Comparison of ENCODE assay signal across 8 mouse cellular contexts in the genomic region with DNA sequence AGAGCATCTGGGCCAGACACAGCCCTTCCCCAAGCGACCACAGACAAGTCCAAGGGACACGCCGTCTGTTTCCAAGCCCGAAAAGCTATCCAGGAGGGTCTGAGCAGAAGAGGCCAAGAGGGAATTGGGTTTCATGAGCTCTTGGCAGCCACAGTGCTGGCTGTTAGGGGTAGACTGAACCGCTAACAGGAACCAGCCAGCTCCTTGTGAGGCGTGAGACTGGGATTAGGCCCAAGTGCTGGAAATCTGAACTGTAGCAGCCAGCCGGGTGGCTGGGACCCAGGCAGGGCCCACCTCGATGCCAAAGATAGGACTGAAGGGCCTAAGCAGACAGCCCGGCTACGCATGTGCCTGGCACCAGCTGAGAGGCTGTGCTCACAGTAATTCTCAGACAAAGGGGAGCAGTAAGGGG. TPM values are rescaled to one million over a fixed set of nuclear protein-coding genes. Genes with fewer than 3 reads are reported as not detected.
DNase-seq lines count a peak whose midpoint lies in the region; ATAC-seq and TF ChIP-seq lines count a peak whose summit lies in the region.

No protein-coding gene starts in this region.

- H3K27me3 ChIP-seq in forebrain, embryonic 15.5 days: no peaks in the 10 kb centered on the region
- no peaks in the 10 kb centered on the region for H3K27me3 ChIP-seq in neural tube, embryonic 14.5 days (ENCODE audit: control insufficient read depth, insufficient read depth, low read length)
- H3K27me3 ChIP-seq in thymus, adult 2 months (ENCODE audit: control insufficient read depth, insufficient read depth, low read length): no peaks in the 10 kb centered on the region

- intact Hi-C loops in heart, postnatal 14 days (cut with DNase I): loop anchor here (5.0 kb wide), 2 partner anchors 48 to 63 kb away; no protein-coding TSS in a partner anchor

- no peak overlapping the region for H3K4me2 ChIP-seq in forebrain, embryonic 15.5 days (replicated peaks)
- H3K4me2 ChIP-seq in neural tube, embryonic 14.5 days (ENCODE audit: low read depth, low read length): no peak overlapping the region

- no peaks in the 10 kb centered on the region for H3K9me3 ChIP-seq in forebrain, embryonic 15.5 days
- H3K9me3 ChIP-seq in neural tube, embryonic 14.5 days (ENCODE audit: control insufficient read depth, low read length): no peaks in the 10 kb centered on the region

- no peak overlapping the region for H3K9ac ChIP-seq in forebrain, embryonic 15.5 days (replicated peaks)
- no peak overlapping the region for H3K9ac ChIP-seq in neural tube, embryonic 14.5 days (replicated peaks; ENCODE audit: low read depth, low read length)

- no peak overlapping the region for H3K4me3 ChIP-seq in forebrain, embryonic 15.5 days
- no peak overlapping the region for H3K4me3 ChIP-seq in neural tube, embryonic 14.5 days (ENCODE audit: low read depth, low read length)
- no peak overlapping the region for H3K4me3 ChIP-seq in thymus, adult 2 months (ENCODE audit: control insufficient read depth, insufficient read depth, low read length)

- TF ChIP-seq CTCF in thymus, adult 2 months (IDR thresholded peaks at IDR 0.05; ENCODE audit: borderline replicate concordance, control insufficient read depth, extremely low read depth, insufficient read depth, low read length, poor library complexity): no peak

- DNase-seq in urinary bladder, postnatal 14 days (ENCODE audit: low spot score): peak; percentile 69
- no peak for DNase-seq in urinary bladder, postnatal 10 days (ENCODE audit: low spot score)
- peak; percentile 78 to 84 for DNase-seq in heart, postnatal 14 days
- DNase-seq in layer of hippocampus, adult 8-10 months (ENCODE audit: low spot score in 2 of 2): peak; percentile 56 to 57
- DNase-seq in thymus, postnatal 10 days (ENCODE audit: low spot score in 2 of 2): no peak
- DNase-seq in thymus, adult 2 months: no peak

- H3K27ac ChIP-seq in forebrain, embryonic 15.5 days (replicated peaks): peak overlapping the region; percentile 67
- no peak overlapping the region for H3K27ac ChIP-seq in neural tube, embryonic 14.5 days (ENCODE audit: low read depth, low read length)
- no peak overlapping the region for H3K27ac ChIP-seq in thymus, adult 2 months (ENCODE audit: control insufficient read depth, insufficient read depth, low read length)

- peaks cover 22% of the 10 kb centered on the region for H3K4me1 ChIP-seq in forebrain, embryonic 15.5 days
- peaks cover 8% of the 10 kb centered on the region; the same call in 1 of the 2 replicates for H3K4me1 ChIP-seq in neural tube, embryonic 14.5 days (ENCODE audit: control insufficient read depth, insufficient read depth, low read length)
- H3K4me1 ChIP-seq in thymus, adult 2 months (replicated peaks; ENCODE audit: control insufficient read depth, insufficient read depth, low read length): peaks cover 9% of the 10 kb centered on the region

- peak; percentile 84 for ATAC-seq in forebrain, embryonic 15.5 days (replicated peaks)
- peak; percentile 31; the same call in 1 of the 2 replicates for ATAC-seq in neural tube, embryonic 14.5 days (ENCODE audit: low read depth)

- H3K36me3 ChIP-seq in forebrain, embryonic 15.5 days: no peaks in the 10 kb centered on the region
- H3K36me3 ChIP-seq in neural tube, embryonic 14.5 days (ENCODE audit: control insufficient read depth, insufficient read depth, low read length): no peaks in the 10 kb centered on the region
- no peaks in the 10 kb centered on the region for H3K36me3 ChIP-seq in thymus, adult 2 months (ENCODE audit: control insufficient read depth, insufficient read depth, low read length)

- WGBS in forebrain, embryonic 15.5 days: 59% methylated on average over 10 of the region's 10 CpGs
- WGBS in neural tube, embryonic 14.5 days: 68% methylated on average over 10 of the region's 10 CpGs
- 94% methylated on average over 10 of the region's 10 CpGs for WGBS in thymus, adult 2 months

- TF ChIP-seq POLR2A in thymus, adult 2 months (IDR thresholded peaks at IDR 0.05; ENCODE audit: control insufficient read depth, extremely low read depth, insufficient read depth, low read length, poor library complexity): no peak

RNA-seq across cellular contexts. Expression of gene Hhat, which starts 18.1 kb away (rescaled TPM):
- polyA plus RNA-seq in forebrain, embryonic 15.5 days (2015; fragmentation: Nextera tagmentation; extraction: Ambion mirVana): 2.0 and 2.7 TPM in 2 replicates
- total RNA-seq in heart, postnatal 14 days (2021): 1 to 10 TPM; 3.3 to 3.7 TPM
- total RNA-seq in layer of hippocampus, adult 8-10 months (2022): 1 to 10 TPM; 1.4 to 2.1 (median 1.7) TPM
- polyA plus RNA-seq in neural tube, embryonic 14.5 days (2014; fragmentation: Nextera tagmentation; extraction: Ambion mirVana): 3.1 and 3.5 TPM in 2 replicates
- polyA plus RNA-seq in thymus, adult 2 months (2012; rRNA removed): 5.8 and 6.6 TPM in 2 replicates

Comparison
In these comparisons a context has a peak if more than half of its experiments do, and no peak if none do; other contexts are left out.
1. DNase-seq: peak in urinary bladder, postnatal 14 days (single experiment), heart, postnatal 14 days (2 of 2) and layer of hippocampus, adult 8-10 months (2 of 2); none in urinary bladder, postnatal 10 days (single experiment), thymus, postnatal 10 days (0 of 2) and thymus, adult 2 months (single experiment).